Mouse (Mus musculus) forebrain, embryonic 15.5 days (tissue): ENCODE results near the gene Hnf1b. TPM values are rescaled to one million over a fixed set of nuclear protein-coding genes. Genes with fewer than 3 reads are reported as not detected.

ENCODE experiments used
- ATAC-seq: fragments of 200-750 bp; cut with Nextera tagmentation; replicated peaks from 2 replicates; pipeline ENCODE4 v1.8.0; 2017; ENCODE audit warnings: mild to moderate bottlenecking, moderate TSS enrichment, moderate library complexity
- H3K27ac ChIP-seq: fragments of 300-500 bp; sonication (generic); replicated peaks from 2 replicates; pipeline ENCODE4 v1.5.1; 2015; ENCODE audit warnings: mild to moderate bottlenecking, inconsistent platforms
- H3K27me3 ChIP-seq: fragments of 300-500 bp; sonication (generic); 2 replicates; pipeline ENCODE4 v1.6.1; 2015; ENCODE audit warnings: inconsistent platforms
- H3K36me3 ChIP-seq: fragments of 300-500 bp; sonication (generic); 2 replicates; pipeline ENCODE4 v1.6.1; 2015; ENCODE audit warnings: mild to moderate bottlenecking, inconsistent platforms
- H3K4me1 ChIP-seq: fragments of 300-500 bp; sonication (generic); 2 replicates; pipeline ENCODE4 v1.6.1; 2015; ENCODE audit warnings: inconsistent platforms
- H3K4me2 ChIP-seq: fragments of 300-500 bp; sonication (generic); replicated peaks from 2 replicates; pipeline ENCODE4 v1.6.1; 2015; ENCODE audit warnings: mild to moderate bottlenecking, inconsistent platforms
- H3K4me3 ChIP-seq: fragments of 300-500 bp; sonication (generic); 2 replicates; pipeline ENCODE4 v1.5.1; 2015; ENCODE audit warnings: mild to moderate bottlenecking, inconsistent platforms
- H3K9ac ChIP-seq: fragments of 300-500 bp; sonication (generic); replicated peaks from 2 replicates; pipeline ENCODE4 v1.6.1; 2015; ENCODE audit warnings: mild to moderate bottlenecking, inconsistent platforms
- H3K9me3 ChIP-seq: fragments of 300-500 bp; sonication (generic); 2 replicates; pipeline ENCODE4 v1.6.1; 2016; ENCODE audit warnings: inconsistent platforms
- WGBS: fragments of 180-500 bp; shearing (Covaris S2); methylation state at CpG from one replicate; pipeline ENCODE4 v1.1.7; 2015; ENCODE audit warnings: mixed read lengths; 5-methylcytosine and 5-hydroxymethylcytosine counted together
- polyA plus RNA-seq: library from polyadenylated mRNA; unstranded; fragments of >200 nt; fragmentation: Nextera tagmentation; extraction: Ambion mirVana; gene quantifications from 2 replicates; pipeline ENCODE4 v1.2.1, GENCODE M21; 2015

Gene Hnf1b
- polyA plus RNA-seq, 1 experiment from 2014 or later, result not detected

DNA sequence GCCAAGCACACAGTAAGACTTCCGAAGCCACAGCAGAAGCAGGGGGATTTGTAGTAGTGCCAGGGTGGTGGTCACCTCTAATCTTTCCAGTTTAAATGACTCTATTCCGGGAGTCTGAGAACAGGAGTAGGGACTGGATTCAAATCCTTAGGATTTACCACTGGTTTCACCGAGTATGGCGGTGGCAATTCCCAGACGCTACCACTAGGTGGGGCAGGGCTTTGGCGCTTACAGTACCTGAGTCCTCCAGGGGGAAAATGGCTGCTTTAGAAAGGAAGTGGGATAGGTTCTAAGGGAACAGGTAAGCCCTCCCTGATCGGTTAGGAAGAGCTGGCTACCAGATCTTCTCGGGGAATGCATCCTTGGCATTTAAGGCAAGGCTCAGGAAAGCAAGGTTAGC is 17.5 kb upstream of the Hnf1b start:
- Histone ChIP-seq H3K27ac (no peak overlapping the region), H3K9me3 (no peaks in the 10 kb centered on the region), H3K9ac (no peak overlapping the region), H3K4me1 (no peaks in the 10 kb centered on the region), H3K36me3 (no peaks in the 10 kb centered on the region), H3K4me3 (no peak overlapping the region), H3K27me3 (no peaks in the 10 kb centered on the region), H3K4me2 (no peak overlapping the region)
- ATAC-seq, result no peak
- WGBS, result 45% methylated on average over 8 of the region's 8 CpGs

DNA sequence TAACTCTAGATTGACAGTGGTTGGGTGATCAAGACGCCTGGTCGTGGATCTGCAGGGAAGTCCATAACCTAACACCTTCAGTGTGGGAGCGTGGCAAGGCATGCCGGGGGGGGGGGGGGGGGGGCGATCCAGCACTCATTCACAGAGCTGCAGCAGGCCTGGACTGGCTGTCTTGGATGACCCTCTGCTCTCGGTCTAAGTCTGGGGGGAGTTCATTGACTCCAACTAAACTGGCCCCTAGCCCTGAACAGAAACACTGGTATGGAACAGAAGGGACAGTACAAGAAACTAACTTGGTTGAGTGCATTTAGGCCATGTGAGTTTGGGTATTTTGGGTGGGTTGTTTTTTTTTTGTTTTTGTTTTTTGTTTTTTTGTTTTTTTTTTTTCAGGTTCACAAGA is 16.3 kb upstream of the Hnf1b start:
- H3K27me3 ChIP-seq, result no peaks in the 10 kb centered on the region
- H3K9ac ChIP-seq, result no peak overlapping the region
- H3K4me2 ChIP-seq, result no peak overlapping the region
- no peak overlapping the region for H3K27ac ChIP-seq
- 94% methylated on average over 6 of the region's 6 CpGs for WGBS
- ATAC-seq, result no peak
- no peaks in the 10 kb centered on the region for H3K4me1 ChIP-seq
- H3K36me3 ChIP-seq, result no peaks in the 10 kb centered on the region
- H3K4me3 ChIP-seq, result no peak overlapping the region
- H3K9me3 ChIP-seq, result no peaks in the 10 kb centered on the region

DNA sequence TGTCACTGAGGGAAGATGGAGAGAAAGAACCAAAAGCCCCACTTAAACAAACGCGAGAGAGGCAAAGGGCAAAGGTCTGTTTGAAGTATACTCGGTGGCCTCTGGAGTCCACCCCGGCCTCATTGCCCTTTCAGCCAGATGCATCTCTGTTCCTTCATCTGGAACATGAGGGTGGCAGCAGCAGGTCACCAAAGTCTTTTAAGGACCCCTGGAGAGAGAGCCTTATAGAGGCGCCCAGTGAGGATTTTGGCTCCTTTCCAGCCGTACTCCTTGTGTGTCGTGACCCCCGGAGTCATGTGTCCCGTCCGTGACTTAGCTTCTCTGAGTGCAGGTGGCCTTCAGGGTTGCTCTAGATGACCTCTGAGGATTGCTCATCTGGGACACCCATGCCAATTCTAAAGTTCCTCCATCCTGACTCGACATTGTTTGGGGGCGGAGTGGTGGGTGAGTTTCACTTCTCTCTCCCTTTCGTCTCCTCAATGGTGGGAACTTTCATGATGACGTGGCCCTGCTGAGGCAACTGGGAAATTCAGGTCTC is 15.8 kb upstream of the Hnf1b start:
- no peak for ATAC-seq
- H3K4me2 ChIP-seq, result no peak overlapping the region
- H3K4me1 ChIP-seq, result no peaks in the 10 kb centered on the region

DNA sequence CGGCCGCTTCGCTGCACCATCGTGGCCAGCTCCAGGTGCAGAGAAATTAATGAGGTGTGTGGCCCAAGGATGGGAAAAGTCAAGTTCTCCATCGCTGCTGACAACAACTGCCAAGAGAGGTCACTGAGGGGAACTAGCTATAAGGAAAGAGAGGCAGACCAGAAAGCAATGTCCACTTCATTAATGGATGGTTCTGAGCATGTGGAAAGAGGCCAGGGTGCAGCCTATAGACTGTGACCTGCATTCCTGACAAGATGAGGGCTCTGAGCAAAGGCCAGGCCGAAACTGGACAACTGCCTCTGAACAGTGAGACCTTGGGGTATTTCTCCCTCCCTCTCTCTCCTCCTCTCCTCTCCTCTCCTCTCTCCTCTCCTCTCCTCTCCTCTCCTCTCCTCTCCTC is 10.4 kb upstream of the Hnf1b start:
- Histone ChIP-seq H3K9ac (no peak overlapping the region), H3K4me1 (no peaks in the 10 kb centered on the region), H3K27ac (no peak overlapping the region), H3K36me3 (no peaks in the 10 kb centered on the region), H3K27me3 (0 out of 2 replicates have a peak, but pooled peaks cover 8% of the 10 kb centered on the region), H3K4me2 (no peak overlapping the region), H3K9me3 (no peaks in the 10 kb centered on the region), H3K4me3 (no peak overlapping the region)
- ATAC-seq, result no peak
- 88% methylated on average over 6 of the region's 6 CpGs for WGBS

More for the DNA sequence above, 15.8 kb upstream of the Hnf1b start:
- no peak overlapping the region for H3K9ac ChIP-seq
- H3K36me3 ChIP-seq, result no peaks in the 10 kb centered on the region
- H3K4me3 ChIP-seq, result no peak overlapping the region
- 88% methylated on average over 14 of the region's 14 CpGs for WGBS
- no peak overlapping the region for H3K27ac ChIP-seq
- no peaks in the 10 kb centered on the region for H3K27me3 ChIP-seq
- H3K9me3 ChIP-seq, result no peaks in the 10 kb centered on the region

DNA sequence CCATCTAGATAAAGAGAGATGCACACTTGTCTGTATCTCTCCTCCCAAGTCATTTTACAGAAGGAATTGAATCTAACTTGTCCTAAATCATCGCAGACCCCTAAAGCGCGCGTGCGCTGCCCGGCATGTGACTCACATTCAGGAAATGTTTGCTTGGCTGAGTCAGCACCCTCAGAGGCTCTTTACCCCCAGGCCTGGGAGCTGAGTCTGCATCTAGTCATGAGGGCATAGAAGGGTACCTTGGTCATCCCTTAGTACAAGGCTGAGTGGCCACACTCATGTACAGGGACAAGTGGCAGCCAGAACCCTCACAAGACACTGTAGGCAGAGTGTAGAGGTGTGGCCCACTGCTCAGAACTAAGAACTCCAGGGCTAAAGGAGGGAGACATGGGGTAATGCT is 6.3 kb upstream of the Hnf1b start:
- Histone ChIP-seq H3K4me1 (no peaks in the 10 kb centered on the region), H3K4me3 (no peak overlapping the region), H3K9me3 (no peaks in the 10 kb centered on the region), H3K4me2 (no peak overlapping the region), H3K27ac (no peak overlapping the region), H3K27me3 (peaks cover 17% of the 10 kb centered on the region), H3K9ac (no peak overlapping the region), H3K36me3 (no peaks in the 10 kb centered on the region)
- ATAC-seq, result no peak
- WGBS, result 93% methylated on average over 6 of the region's 6 CpGs

DNA sequence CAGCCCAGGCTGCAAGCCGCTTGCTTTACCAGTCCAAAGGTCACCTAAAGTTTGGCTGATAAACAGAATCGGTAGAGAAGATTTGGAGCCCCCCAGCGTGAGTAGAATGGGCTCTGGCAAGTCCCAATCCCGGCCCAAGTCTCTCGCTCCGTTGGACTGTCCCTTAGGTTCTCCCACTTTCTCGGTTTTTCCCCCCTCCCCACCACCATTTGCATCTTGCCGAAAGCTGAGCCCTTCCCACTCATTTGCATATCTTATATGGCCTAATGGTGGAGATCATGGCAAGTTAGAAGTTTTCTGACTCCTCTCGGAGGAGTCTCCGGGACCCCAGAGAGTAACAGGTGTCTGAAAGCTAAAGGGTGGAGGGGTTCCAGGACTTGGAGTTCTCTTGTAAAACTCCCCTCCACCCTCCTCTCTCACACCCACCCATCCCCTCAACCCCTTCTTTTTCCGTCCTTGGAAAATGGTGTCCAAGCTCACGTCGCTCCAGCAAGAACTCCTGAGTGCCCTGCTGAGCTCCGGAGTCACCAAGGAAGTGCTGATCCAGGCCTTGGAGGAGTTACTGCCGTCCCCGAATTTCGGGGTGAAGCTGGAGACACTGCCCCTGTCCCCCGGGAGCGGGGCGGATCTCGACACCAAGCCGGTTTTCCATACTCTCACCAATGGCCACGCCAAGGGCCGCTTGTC is 866 bp downstream of the Hnf1b start:
- H3K27ac ChIP-seq, result no peak overlapping the region
- no peak overlapping the region for H3K4me3 ChIP-seq
- no peak for ATAC-seq
- H3K9me3 ChIP-seq, result no peaks in the 10 kb centered on the region
- peaks cover 61% of the 10 kb centered on the region for H3K27me3 ChIP-seq
- peaks cover 16% of the 10 kb centered on the region for H3K4me1 ChIP-seq
- H3K9ac ChIP-seq, result no peak overlapping the region
- under 1% methylated on average over 24 of the region's 24 CpGs for WGBS
- no peak overlapping the region for H3K4me2 ChIP-seq
- H3K36me3 ChIP-seq, result no peaks in the 10 kb centered on the region

DNA sequence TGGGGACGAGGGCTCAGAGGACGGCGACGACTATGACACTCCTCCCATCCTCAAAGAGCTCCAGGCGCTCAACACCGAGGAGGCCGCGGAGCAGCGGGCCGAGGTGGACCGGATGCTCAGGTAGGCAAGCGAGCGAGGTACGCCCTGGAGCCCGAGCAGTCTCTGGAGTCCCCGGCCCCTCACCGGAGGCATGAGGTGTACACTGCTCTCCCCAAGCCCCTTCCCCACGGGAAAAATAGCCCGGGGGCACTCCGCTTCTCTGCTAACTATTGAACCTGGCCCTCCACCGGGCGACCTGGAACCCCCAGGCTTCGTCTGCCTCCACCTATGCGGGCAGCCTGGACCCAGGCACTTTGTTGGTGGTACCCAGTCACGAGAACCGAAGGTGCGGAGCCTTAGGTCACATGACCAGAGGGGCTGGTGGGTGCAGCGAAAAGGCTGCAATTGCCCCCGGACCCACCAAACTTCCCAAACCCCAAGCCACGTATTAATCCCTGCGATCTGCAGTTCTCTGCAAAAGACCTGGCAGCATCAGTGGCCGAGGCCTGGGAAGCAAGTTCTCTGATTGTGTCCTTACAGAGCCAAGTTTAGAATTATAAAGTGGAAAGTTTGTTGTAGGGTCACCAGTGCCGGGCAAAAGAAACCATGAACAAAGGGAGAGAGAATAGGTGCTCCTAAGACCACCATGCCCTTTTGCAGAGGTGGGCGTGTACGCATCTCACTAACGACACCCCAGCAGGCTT is 1.6 kb downstream of the Hnf1b start:
- peaks cover 16% of the 10 kb centered on the region for H3K4me1 ChIP-seq
- WGBS, result 1% methylated on average over 36 of the region's 36 CpGs
- no peak overlapping the region for H3K4me3 ChIP-seq
- no peaks in the 10 kb centered on the region for H3K36me3 ChIP-seq
- H3K9ac ChIP-seq, result no peak overlapping the region
- H3K27ac ChIP-seq, result no peak overlapping the region
- no peaks in the 10 kb centered on the region for H3K9me3 ChIP-seq
- no peak for ATAC-seq
- peaks cover 68% of the 10 kb centered on the region for H3K27me3 ChIP-seq
- no peak overlapping the region for H3K4me2 ChIP-seq

DNA sequence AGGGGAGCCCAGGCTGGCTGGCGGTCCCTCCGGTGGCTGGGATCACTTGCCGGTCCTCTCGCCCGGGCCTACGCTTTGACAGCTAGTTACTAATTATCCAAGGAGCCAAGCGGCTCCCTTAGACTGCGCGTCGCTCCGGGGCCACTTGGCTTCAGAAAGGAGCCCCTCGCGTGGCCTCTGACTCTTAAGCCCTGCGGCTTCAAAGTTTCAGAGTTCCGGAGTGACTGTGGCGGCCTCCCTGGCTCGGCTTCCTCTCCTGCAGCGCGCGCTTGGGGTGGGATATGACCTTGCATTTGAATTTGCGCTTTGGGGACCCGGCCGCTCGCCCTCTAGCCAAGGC is 2.1 kb downstream of the Hnf1b start:
- Histone ChIP-seq H3K4me2 (no peak overlapping the region), H3K9me3 (no peaks in the 10 kb centered on the region), H3K4me1 (peaks cover 16% of the 10 kb centered on the region), H3K4me3 (no peak overlapping the region), H3K9ac (no peak overlapping the region), H3K27ac (no peak overlapping the region), H3K27me3 (peaks cover 73% of the 10 kb centered on the region), H3K36me3 (no peaks in the 10 kb centered on the region)
- no peak for ATAC-seq
- 1% methylated on average over 24 of the region's 24 CpGs for WGBS

DNA sequence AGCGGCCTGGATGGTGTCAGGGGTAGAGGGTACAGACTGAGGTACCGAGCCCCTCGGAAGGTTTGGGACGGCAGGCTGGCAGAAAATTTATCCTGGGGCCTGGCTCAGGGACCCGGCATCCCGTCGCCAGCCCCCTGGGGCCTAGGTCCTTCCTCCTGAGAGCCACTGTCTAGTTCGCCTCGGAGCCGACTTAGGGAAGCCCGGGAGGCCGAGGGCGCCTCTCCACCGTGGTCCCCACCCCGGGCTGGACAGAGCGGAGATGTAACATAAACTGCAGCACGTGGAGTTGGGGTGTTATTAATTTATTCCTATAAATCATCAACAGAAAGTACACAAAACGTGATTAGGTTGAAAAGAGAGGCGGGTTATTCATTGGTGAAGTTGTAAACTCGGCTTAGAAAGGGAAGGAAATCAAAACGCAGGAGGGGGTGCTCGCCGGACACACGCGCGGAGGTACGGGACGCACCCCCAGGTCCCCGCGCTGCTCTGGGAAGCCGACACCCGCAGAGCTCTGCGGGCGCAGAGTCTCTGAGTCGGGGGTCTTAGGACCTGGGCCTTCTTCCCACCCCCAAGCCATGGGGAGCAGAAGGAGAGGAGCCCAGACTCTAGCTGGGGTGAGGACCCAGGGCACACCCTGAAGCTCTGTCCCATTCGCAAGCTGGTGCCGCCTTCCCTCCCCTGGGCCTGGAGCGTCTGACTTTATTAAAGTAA is 2.8 kb downstream of the Hnf1b start:
- no peak for ATAC-seq
- Histone ChIP-seq H3K4me3 (no peak overlapping the region), H3K27me3 (peaks cover 71% of the 10 kb centered on the region), H3K9ac (no peak overlapping the region), H3K4me1 (peaks cover 16% of the 10 kb centered on the region), H3K4me2 (no peak overlapping the region), H3K9me3 (no peaks in the 10 kb centered on the region), H3K27ac (no peak overlapping the region), H3K36me3 (no peaks in the 10 kb centered on the region)
- under 1% methylated on average over 38 of the region's 38 CpGs for WGBS

DNA sequence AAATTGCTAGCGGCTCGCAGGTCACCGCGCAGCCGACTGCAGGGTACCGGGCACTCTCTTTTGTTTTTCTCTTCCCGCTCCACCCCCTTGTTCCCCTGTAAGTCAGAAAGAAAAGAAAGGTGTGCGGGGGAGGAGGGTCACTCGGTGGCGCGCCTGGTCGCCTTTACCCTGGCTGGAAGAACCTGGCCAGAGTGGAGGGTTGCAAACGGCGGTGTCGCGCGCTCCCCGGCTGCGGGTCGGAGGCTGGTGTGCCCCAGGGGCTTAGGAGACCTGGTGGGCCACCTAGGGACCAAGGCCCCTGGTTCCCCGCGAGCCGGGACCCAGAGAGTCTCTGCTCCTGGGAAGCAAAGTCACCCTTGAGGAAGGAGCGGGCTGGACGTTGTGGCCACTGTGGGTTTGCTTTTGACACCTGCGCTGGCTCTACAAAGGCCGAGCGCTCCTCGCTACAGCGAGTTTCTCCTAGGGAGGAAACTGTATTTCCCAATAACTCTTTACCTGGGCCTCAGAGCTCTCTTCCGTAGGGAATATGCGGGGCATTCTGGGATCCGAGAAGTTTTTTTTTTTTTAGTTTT is 3.4 kb downstream of the Hnf1b start:
- H3K4me2 ChIP-seq, result no peak overlapping the region

DNA sequence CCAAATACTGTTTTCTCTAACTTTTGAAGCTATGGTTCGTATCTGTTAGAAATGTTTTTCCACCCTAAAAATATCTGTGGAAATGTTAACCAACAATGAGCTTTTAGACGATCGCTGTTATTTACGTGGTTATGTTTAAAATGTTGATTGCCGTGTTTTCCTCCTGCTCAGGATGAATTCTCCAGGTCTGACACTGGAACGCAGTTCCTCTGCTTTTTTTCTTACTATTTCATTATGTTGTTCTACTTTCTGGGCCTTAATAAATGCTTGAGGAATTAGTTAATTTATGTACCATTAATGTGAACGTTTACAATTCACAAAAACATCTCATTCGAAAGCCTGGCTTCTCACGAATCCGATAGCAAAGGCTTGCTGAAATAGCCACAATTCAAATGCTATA is 4.2 kb downstream of the Hnf1b start:
- H3K9ac ChIP-seq, result no peak overlapping the region
- no peaks in the 10 kb centered on the region for H3K9me3 ChIP-seq
- no peak for ATAC-seq
- H3K27me3 ChIP-seq, result peaks cover 80% of the 10 kb centered on the region
- no peaks in the 10 kb centered on the region for H3K36me3 ChIP-seq
- H3K4me3 ChIP-seq, result no peak overlapping the region
- H3K4me2 ChIP-seq, result no peak overlapping the region
- peaks cover 16% of the 10 kb centered on the region for H3K4me1 ChIP-seq
- H3K27ac ChIP-seq, result no peak overlapping the region
- WGBS, result 4% methylated on average over 10 of the region's 10 CpGs

More for the DNA sequence above, 3.4 kb downstream of the Hnf1b start:
- Histone ChIP-seq H3K9me3 (no peaks in the 10 kb centered on the region), H3K9ac (no peak overlapping the region), H3K27me3 (peaks cover 75% of the 10 kb centered on the region), H3K36me3 (no peaks in the 10 kb centered on the region), H3K4me3 (no peak overlapping the region), H3K4me1 (peaks cover 16% of the 10 kb centered on the region), H3K27ac (no peak overlapping the region)
- WGBS, result under 1% methylated on average over 33 of the region's 33 CpGs
- no peak for ATAC-seq

DNA sequence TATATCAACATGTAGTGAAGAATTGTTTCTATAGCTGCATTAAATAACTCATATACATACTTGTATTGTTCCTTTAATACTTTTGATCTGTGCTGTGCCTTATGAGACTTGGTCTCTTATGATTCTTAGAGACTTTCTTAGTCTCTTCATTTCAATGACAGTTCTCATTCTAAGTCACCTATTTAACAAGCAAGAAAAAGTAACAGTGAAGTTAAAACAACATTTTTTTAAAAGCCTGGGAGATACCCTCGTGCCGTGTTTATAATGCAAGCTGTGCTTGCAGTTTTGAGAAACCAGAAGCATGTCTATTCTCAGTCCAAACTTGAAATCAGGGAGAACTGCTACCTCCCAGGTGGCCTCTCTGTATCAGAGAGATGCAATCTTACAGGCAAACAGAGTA is 4.8 kb downstream of the Hnf1b start:
- no peak for ATAC-seq
- Histone ChIP-seq H3K27ac (no peak overlapping the region), H3K4me2 (no peak overlapping the region), H3K4me3 (no peak overlapping the region), H3K4me1 (peaks cover 16% of the 10 kb centered on the region), H3K9me3 (no peaks in the 10 kb centered on the region), H3K27me3 (peaks cover 78% of the 10 kb centered on the region), H3K36me3 (no peaks in the 10 kb centered on the region), H3K9ac (no peak overlapping the region)
- 9% methylated on average over 2 of the region's 2 CpGs for WGBS
